Mouse (Mus musculus) cerebellum, adult 11-12 months (tissue): ENCODE measurements around the gene Gdf15.
A peak's percentile ranks its signal among the peaks of the same experiment; 100 is the strongest.

ENCODE experiments used
- DNase-seq: peaks from one replicate; pipeline ENCODE4 v3.0.0; 2022

Gene Gdf15

GRCm38 (mm10) chr8:70583476-70584387 is 48.5 kb downstream of the Gdf15 start:
- peak; percentile 86 for DNase-seq
